Mouse (Mus musculus): ENCODE measurements around the gene Nhsl2. TPM values are rescaled to one million over a fixed set of nuclear protein-coding genes. Genes with fewer than 3 reads are reported as not detected.

Gene Nhsl2
- polyA plus RNA-seq, 1 experiment from 2014 or later: 17.4 TPM

DNA sequence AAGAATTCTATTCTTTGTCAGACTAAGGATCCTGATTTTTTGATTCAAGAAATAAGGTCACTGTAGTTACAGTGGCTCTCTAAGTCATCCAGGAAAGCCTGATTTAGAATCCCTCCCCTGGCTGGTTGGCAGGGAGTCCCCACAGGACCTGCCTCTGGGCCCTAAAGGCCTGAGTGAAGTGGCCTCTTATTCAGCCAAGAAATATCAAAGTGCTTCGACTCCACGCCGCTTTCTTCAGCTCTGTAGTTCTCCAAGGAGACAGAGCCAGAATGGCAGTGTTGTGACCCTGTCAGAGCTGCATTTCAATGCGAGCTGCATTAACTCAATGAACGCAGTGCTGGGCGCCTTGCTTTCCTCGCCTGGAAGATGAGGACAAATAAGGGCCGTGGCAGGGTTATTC lies 183.2 kb downstream of the Nhsl2 start:
- WGBS: 77% methylated on average over 8 of the region's 8 CpGs
- no peak overlapping the region for H3K4me3 ChIP-seq (ENCODE audit: low read depth, low read length)
- no peak overlapping the region for H3K27ac ChIP-seq (ENCODE audit: low read length)

DNA sequence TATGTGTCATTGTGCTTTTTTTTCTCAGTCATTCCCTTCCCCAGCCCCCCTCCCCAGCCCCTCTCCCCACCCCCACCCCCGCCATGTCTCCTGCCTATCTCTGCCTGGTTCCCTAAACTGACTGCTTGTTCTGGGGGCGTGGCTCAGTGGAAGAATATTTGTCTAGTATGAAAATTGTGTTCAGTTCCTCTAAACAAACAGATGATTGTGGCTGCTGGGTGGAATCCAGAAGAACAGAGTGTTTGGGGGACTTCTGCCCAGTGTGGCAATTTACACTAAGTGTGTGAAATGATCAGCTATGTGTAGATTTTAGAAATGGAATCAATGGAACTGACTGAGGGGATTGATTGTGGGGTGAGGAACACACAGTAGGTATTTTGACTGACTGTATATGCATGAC lies 184.4 kb downstream of the Nhsl2 start:
- Histone ChIP-seq H3K27ac (ENCODE audit: low read length) (no peak overlapping the region), H3K36me3 (ENCODE audit: control insufficient read depth, insufficient read depth, low read length) (no peaks in the 10 kb centered on the region), H3K27me3 (ENCODE audit: control insufficient read depth, insufficient read depth, low read length) (no peaks in the 10 kb centered on the region), H3K4me3 (ENCODE audit: low read depth, low read length) (no peak overlapping the region), H3K9ac (replicated peaks; ENCODE audit: low read depth, low read length) (no peak overlapping the region), H3K4me2 (replicated peaks; ENCODE audit: low read depth, low read length) (no peak overlapping the region), H3K4me1 (ENCODE audit: control insufficient read depth, insufficient read depth, low read length) (no peaks in the 10 kb centered on the region), H3K9me3 (ENCODE audit: control insufficient read depth, low read depth, low read length) (no peaks in the 10 kb centered on the region)
- 80% methylated on average over 2 of the region's 2 CpGs for WGBS
- no peak for ATAC-seq (ENCODE audit: insufficient number of reproducible peaks, insufficient read depth, low FRiP score, low read depth)

More for the DNA sequence above, 183.2 kb downstream of the Nhsl2 start:
- H3K27me3 ChIP-seq (ENCODE audit: control insufficient read depth, insufficient read depth, low read length): no peaks in the 10 kb centered on the region
- H3K4me2 ChIP-seq (replicated peaks; ENCODE audit: low read depth, low read length): no peak overlapping the region
- no peaks in the 10 kb centered on the region for H3K36me3 ChIP-seq (ENCODE audit: control insufficient read depth, insufficient read depth, low read length)
- no peaks in the 10 kb centered on the region for H3K9me3 ChIP-seq (ENCODE audit: control insufficient read depth, low read depth, low read length)
- H3K4me1 ChIP-seq (ENCODE audit: control insufficient read depth, insufficient read depth, low read length): no peaks in the 10 kb centered on the region
- no peak overlapping the region for H3K9ac ChIP-seq (replicated peaks; ENCODE audit: low read depth, low read length)
- ATAC-seq (ENCODE audit: insufficient number of reproducible peaks, insufficient read depth, low FRiP score, low read depth): no peak

DNA sequence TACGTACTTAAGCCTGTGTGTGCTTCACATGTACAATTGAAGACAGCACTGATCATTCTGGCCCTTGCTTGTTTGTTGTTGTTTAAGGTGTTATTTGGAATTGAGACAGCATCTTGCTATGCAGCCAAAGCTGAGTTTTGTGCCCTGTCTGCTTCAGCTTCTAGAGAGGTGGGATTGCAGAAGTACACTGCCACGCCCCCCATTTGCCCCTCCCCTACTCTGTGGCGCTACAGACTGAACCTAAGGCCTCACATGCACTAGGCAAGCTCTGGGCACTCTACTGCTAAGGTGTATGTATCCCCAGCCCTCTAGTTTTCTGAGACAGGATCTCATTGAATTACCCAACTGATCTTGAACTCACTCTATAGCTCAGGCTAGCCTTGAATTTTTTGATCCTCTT lies 186.5 kb downstream of the Nhsl2 start:
- H3K9me3 ChIP-seq (ENCODE audit: control insufficient read depth, low read depth, low read length): no peaks in the 10 kb centered on the region
- no peak overlapping the region for H3K4me2 ChIP-seq (replicated peaks; ENCODE audit: low read depth, low read length)
- no peaks in the 10 kb centered on the region for H3K27me3 ChIP-seq (ENCODE audit: control insufficient read depth, insufficient read depth, low read length)
- H3K9ac ChIP-seq (replicated peaks; ENCODE audit: low read depth, low read length): no peak overlapping the region
- H3K36me3 ChIP-seq (ENCODE audit: control insufficient read depth, insufficient read depth, low read length): no peaks in the 10 kb centered on the region
- no peak for ATAC-seq (ENCODE audit: insufficient number of reproducible peaks, insufficient read depth, low FRiP score, low read depth)
- H3K27ac ChIP-seq (ENCODE audit: low read length): no peak overlapping the region
- no peak overlapping the region for H3K4me3 ChIP-seq (ENCODE audit: low read depth, low read length)
- 57% methylated on average over 3 of the region's 3 CpGs for WGBS
- H3K4me1 ChIP-seq (ENCODE audit: control insufficient read depth, insufficient read depth, low read length): no peaks in the 10 kb centered on the region

DNA sequence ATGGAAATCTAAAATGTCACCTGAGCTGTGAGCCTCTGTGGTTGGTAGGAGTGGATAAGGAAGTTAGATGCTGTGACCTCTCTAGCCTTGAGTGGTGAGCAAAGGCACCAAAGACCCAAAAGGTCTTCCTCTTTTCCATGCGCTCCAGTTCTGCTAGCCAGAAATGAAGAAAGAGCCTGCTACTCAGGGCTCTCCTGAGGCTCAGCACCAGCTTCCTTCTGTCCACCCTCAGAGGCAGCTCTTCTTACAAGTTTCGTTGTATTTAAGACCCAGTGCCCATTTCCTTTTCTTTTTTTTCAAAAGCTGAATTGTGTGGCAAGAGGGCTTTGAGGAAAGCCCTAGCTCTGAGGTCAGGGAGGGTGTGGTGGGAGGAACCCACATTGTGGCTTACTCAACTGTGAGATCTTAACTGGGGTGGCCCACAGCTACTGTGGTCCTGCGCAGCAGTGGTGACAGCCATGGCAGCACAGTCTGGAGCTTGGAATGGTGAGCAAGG lies 187.7 kb downstream of the Nhsl2 start:
- WGBS: 88% methylated on average over 3 of the region's 3 CpGs
- no peak overlapping the region for H3K27ac ChIP-seq (ENCODE audit: low read length)
- no peaks in the 10 kb centered on the region for H3K27me3 ChIP-seq (ENCODE audit: control insufficient read depth, insufficient read depth, low read length)
- H3K4me3 ChIP-seq (ENCODE audit: low read depth, low read length): no peak overlapping the region
- no peak overlapping the region for H3K4me2 ChIP-seq (replicated peaks; ENCODE audit: low read depth, low read length)
- no peaks in the 10 kb centered on the region for H3K36me3 ChIP-seq (ENCODE audit: control insufficient read depth, insufficient read depth, low read length)
- ATAC-seq (ENCODE audit: insufficient number of reproducible peaks, insufficient read depth, low FRiP score, low read depth): no peak
- no peaks in the 10 kb centered on the region for H3K4me1 ChIP-seq (ENCODE audit: control insufficient read depth, insufficient read depth, low read length)
- no peaks in the 10 kb centered on the region for H3K9me3 ChIP-seq (ENCODE audit: control insufficient read depth, low read depth, low read length)
- no peak overlapping the region for H3K9ac ChIP-seq (replicated peaks; ENCODE audit: low read depth, low read length)

DNA sequence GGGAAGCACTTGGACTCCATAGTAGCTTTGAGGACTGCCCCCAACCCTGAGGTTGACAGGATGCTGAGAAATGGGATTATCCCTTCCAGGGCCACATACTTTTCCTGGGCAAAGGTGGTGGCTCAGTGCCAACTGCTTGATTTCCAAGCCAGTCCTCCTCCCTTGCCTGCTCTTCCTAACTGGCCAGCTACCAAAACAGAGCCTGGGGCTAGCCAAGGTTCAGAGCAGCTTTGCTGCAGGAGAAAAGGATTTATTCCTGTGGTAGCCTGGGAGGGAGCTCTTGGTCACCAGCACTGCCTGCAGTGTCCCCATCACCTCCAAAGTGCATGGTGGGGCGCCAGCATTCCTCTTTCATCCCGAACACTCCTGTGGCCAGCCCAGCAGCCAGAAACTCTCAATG lies 188.3 kb downstream of the Nhsl2 start:
- Histone ChIP-seq H3K4me2 (replicated peaks; ENCODE audit: low read depth, low read length) (no peak overlapping the region), H3K4me3 (ENCODE audit: low read depth, low read length) (no peak overlapping the region), H3K4me1 (ENCODE audit: control insufficient read depth, insufficient read depth, low read length) (no peaks in the 10 kb centered on the region), H3K9ac (replicated peaks; ENCODE audit: low read depth, low read length) (no peak overlapping the region), H3K9me3 (ENCODE audit: control insufficient read depth, low read depth, low read length) (no peaks in the 10 kb centered on the region), H3K36me3 (ENCODE audit: control insufficient read depth, insufficient read depth, low read length) (no peaks in the 10 kb centered on the region), H3K27ac (ENCODE audit: low read length) (no peak overlapping the region), H3K27me3 (ENCODE audit: control insufficient read depth, insufficient read depth, low read length) (no peaks in the 10 kb centered on the region)
- 56% methylated on average over 2 of the region's 2 CpGs for WGBS
- no peak for ATAC-seq (ENCODE audit: insufficient number of reproducible peaks, insufficient read depth, low FRiP score, low read depth)

DNA sequence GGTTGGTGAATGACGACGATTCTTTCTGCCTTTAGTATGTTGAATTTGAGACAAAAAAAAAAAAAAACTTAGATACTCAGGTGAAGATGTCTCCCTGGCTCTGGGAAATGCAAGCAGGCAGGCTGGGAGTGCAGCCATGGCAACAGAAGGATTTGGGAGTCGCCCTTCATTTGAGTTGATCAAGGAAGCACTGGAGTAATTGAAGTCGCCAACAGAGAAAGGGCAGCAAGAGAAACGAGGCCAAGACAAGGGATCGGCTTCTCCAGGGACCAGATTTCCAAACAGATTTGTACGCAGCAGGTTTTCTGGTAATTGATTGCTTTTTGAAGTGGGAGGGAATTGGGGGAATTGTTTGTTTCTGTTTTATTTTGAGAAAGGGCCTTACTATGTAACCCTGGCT lies 192.4 kb downstream of the Nhsl2 start:
- H3K27me3 ChIP-seq (ENCODE audit: control insufficient read depth, insufficient read depth, low read length): no peaks in the 10 kb centered on the region
- 68% methylated on average over 7 of the region's 7 CpGs for WGBS
- ATAC-seq (ENCODE audit: insufficient number of reproducible peaks, insufficient read depth, low FRiP score, low read depth): no peak
- no peaks in the 10 kb centered on the region for H3K36me3 ChIP-seq (ENCODE audit: control insufficient read depth, insufficient read depth, low read length)
- no peaks in the 10 kb centered on the region for H3K4me1 ChIP-seq (ENCODE audit: control insufficient read depth, insufficient read depth, low read length)
- H3K9ac ChIP-seq (replicated peaks; ENCODE audit: low read depth, low read length): no peak overlapping the region
- no peak overlapping the region for H3K4me3 ChIP-seq (ENCODE audit: low read depth, low read length)
- H3K27ac ChIP-seq (ENCODE audit: low read length): no peak overlapping the region
- no peak overlapping the region for H3K4me2 ChIP-seq (replicated peaks; ENCODE audit: low read depth, low read length)
- no peaks in the 10 kb centered on the region for H3K9me3 ChIP-seq (ENCODE audit: control insufficient read depth, low read depth, low read length)

DNA sequence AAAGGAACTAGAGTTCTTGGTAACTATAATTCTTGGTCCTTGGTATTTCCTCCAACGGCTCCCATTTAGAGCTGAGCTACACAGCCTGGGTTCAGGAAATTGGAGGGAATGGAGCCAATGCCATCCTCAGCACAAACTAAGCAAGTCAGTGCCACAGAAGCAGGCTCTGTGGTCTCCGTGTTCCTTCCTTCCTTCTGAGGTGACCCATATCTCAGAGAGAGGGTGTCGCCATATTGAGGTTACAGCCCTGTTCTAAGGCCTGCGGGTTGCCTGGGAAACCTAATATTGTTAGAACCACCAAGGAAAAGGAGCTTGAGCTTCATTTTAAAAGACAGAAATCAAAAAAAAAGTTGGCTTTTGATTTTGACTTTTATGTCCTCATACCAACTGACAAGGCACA lies 193.2 kb downstream of the Nhsl2 start:
- no peak overlapping the region for H3K9ac ChIP-seq (replicated peaks; ENCODE audit: low read depth, low read length)
- H3K9me3 ChIP-seq (ENCODE audit: control insufficient read depth, low read depth, low read length): no peaks in the 10 kb centered on the region
- no peak overlapping the region for H3K27ac ChIP-seq (ENCODE audit: low read length)
- no peak overlapping the region for H3K4me2 ChIP-seq (replicated peaks; ENCODE audit: low read depth, low read length)
- no peaks in the 10 kb centered on the region for H3K4me1 ChIP-seq (ENCODE audit: control insufficient read depth, insufficient read depth, low read length)
- WGBS: 86% methylated on average over 4 of the region's 4 CpGs
- no peaks in the 10 kb centered on the region for H3K36me3 ChIP-seq (ENCODE audit: control insufficient read depth, insufficient read depth, low read length)
- no peak for ATAC-seq (ENCODE audit: insufficient number of reproducible peaks, insufficient read depth, low FRiP score, low read depth)
- H3K27me3 ChIP-seq (ENCODE audit: control insufficient read depth, insufficient read depth, low read length): no peaks in the 10 kb centered on the region
- H3K4me3 ChIP-seq (ENCODE audit: low read depth, low read length): no peak overlapping the region

DNA sequence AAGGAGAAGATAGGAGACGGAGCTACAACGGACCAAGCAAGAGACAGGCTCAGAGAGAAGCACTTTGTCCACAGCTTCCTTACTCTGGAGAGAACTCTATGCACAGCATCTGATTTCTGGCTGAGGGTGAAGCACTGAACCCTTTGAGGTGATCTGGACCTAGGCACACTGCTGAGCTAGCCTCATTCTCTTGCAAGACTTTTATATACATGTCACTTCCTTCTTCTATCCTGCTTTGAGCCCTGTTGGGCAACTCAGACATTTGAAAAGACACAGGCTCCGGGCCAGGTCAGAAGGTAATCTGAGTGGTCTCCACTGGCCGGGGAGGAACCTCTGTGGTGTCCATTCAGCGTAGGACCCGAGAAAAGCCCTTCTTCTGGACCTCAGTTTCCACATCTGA lies 201.4 kb downstream of the Nhsl2 start:
- H3K4me2 ChIP-seq (replicated peaks; ENCODE audit: low read depth, low read length): no peak overlapping the region
- no peaks in the 10 kb centered on the region for H3K36me3 ChIP-seq (ENCODE audit: control insufficient read depth, insufficient read depth, low read length)
- 72% methylated on average over 6 of the region's 6 CpGs for WGBS
- no peak overlapping the region for H3K9ac ChIP-seq (replicated peaks; ENCODE audit: low read depth, low read length)
- no peak for ATAC-seq (ENCODE audit: insufficient number of reproducible peaks, insufficient read depth, low FRiP score, low read depth)
- no peaks in the 10 kb centered on the region for H3K4me1 ChIP-seq (ENCODE audit: control insufficient read depth, insufficient read depth, low read length)
- H3K27me3 ChIP-seq (ENCODE audit: control insufficient read depth, insufficient read depth, low read length): no peaks in the 10 kb centered on the region
- H3K9me3 ChIP-seq (ENCODE audit: control insufficient read depth, low read depth, low read length): no peaks in the 10 kb centered on the region
- H3K27ac ChIP-seq (ENCODE audit: low read length): no peak overlapping the region
- H3K4me3 ChIP-seq (ENCODE audit: low read depth, low read length): no peak overlapping the region

DNA sequence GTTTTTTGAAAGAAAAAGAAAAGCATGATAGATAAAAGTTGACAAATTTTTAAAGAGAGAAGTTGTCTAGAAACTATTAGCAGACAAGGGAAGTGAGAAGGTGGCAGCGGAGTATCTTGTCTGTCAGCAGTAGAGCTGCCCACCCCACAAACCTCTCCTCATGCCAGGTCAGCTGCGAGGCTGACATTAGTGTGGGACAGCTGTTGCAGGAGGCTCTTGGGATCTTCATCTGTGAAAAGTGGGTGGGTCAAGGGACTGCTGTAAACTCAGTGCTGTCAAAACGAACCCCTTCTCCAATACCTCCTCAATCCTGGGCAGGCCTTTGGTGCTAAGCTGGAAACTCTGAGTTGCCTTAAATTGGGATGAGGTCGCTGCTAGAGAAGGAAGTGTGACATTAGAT lies 202.0 kb downstream of the Nhsl2 start:
- Histone ChIP-seq H3K9me3 (ENCODE audit: control insufficient read depth, low read depth, low read length) (no peaks in the 10 kb centered on the region), H3K36me3 (ENCODE audit: control insufficient read depth, insufficient read depth, low read length) (no peaks in the 10 kb centered on the region), H3K4me2 (replicated peaks; ENCODE audit: low read depth, low read length) (no peak overlapping the region), H3K9ac (replicated peaks; ENCODE audit: low read depth, low read length) (no peak overlapping the region), H3K27ac (ENCODE audit: low read length) (no peak overlapping the region), H3K4me3 (ENCODE audit: low read depth, low read length) (no peak overlapping the region), H3K4me1 (ENCODE audit: control insufficient read depth, insufficient read depth, low read length) (no peaks in the 10 kb centered on the region), H3K27me3 (ENCODE audit: control insufficient read depth, insufficient read depth, low read length) (no peaks in the 10 kb centered on the region)
- no peak for ATAC-seq (ENCODE audit: insufficient number of reproducible peaks, insufficient read depth, low FRiP score, low read depth)
- 76% methylated on average over 4 of the region's 4 CpGs for WGBS

Measured in stomach, embryonic 14.5 days (tissue).